Mouse (Mus musculus) liver, adult (tissue): Measurements from ENCODE around the gene Naa10.

Experiments
- GATA4 ChIP-seq: IDR thresholded peaks from 2 replicates; pipeline ENCODE4 v1.6.1; 2014; ENCODE audit warnings: mild to moderate bottlenecking, low read length; ENCODE audit not compliant: insufficient replicate concordance

Naa10 gene

GRCm38 (mm10) chrX:73931871-73932270 is 10.1 kb upstream of the Naa10 start:
- no peak for TF ChIP-seq GATA4

- TF ChIP-seq GATA4 = no peak
Measured at GRCm38 (mm10) chrX:73930402-73931062, 8.8 kb upstream of the Naa10 start, which contains the start of gene Renbp. Renbp (minus strand) TSS chrX:73930850.

- no peak for TF ChIP-seq GATA4
Measured at GRCm38 (mm10) chrX:73922550-73922882, 772 bp upstream of the Naa10 start.

GRCm38 (mm10) chrX:73921285-73921822 is 390 bp downstream of the Naa10 start:
- no peak for TF ChIP-seq GATA4

- no peak for TF ChIP-seq GATA4
Measured at GRCm38 (mm10) chrX:73918631-73919030, 3.1 kb downstream of the Naa10 start.

- no peak for TF ChIP-seq GATA4
Measured at GRCm38 (mm10) chrX:73916945-73917344, 4.8 kb downstream of the Naa10 start.

GRCm38 (mm10) chrX:73914827-73915703 is 6.7 kb downstream of the Naa10 start:
- TF ChIP-seq GATA4 = no peak

- no peak for TF ChIP-seq GATA4
Measured at GRCm38 (mm10) chrX:73911588-73911987, 10.2 kb downstream of the Naa10 start.

GRCm38 (mm10) chrX:73911156-73911555 is 10.6 kb downstream of the Naa10 start:
- TF ChIP-seq GATA4 = no peak

GRCm38 (mm10) chrX:73910451-73910850 is 11.3 kb downstream of the Naa10 start:
- no peak for TF ChIP-seq GATA4

- no peak for TF ChIP-seq GATA4
Measured at GRCm38 (mm10) chrX:73910049-73910448, 11.7 kb downstream of the Naa10 start.

- TF ChIP-seq GATA4 = no peak
Measured at GRCm38 (mm10) chrX:73897959-73898358, 23.8 kb downstream of the Naa10 start.

- TF ChIP-seq GATA4 = no peak
Measured at GRCm38 (mm10) chrX:73895719-73896118, 26.0 kb downstream of the Naa10 start, which contains the start of gene L1cam. L1cam (minus strand) TSS chrX:73896105.

- TF ChIP-seq GATA4 = no peak
Measured at GRCm38 (mm10) chrX:73892833-73893232, 28.9 kb downstream of the Naa10 start.

GRCm38 (mm10) chrX:73891551-73892152 is 30.1 kb downstream of the Naa10 start, which contains the start of gene Avpr2:
Avpr2 (plus strand) TSS chrX:73892102.
- no peak for TF ChIP-seq GATA4
